ENCODE assay signal across 8 mouse cellular contexts in the genomic region with DNA sequence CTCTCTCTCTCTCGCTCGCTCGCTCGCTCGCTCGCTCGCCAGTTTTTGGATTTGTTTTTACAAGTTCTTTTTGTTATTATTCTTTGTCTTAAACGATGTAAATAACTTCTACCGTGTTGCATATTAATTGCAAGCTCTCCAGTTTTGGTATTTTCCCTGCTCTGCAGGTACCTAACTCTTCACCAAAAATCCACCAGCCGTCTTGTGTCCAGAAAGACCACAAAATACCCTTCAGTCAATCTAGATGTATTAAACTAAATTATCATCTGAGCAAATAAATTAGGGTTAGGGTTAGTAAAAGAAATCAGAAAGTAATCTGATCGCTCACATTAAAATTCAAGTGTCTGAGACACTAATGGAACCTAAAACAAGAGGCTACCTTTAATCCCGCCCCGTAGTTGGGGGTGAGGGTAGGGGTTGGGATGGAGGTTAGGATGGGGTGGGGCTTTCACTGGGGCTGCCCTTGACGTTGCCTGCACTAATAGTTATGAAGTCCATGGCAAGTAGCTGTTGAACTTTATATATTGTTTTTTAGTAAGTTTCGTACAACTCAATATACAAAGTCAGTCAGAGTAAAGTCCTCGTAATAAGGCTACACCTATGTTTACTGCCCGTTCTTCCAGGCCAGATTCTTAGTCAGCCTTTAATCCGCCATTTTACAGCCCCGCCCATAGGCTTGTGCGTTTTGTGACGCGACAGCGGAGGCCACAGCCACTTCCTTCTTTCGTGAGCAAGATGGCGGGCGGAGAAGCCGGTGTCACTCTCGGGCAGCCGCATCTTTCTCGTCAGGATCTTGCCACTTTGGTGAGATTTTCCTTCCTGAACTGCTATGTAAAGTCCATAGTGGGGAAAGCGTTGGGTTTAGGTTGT. TPM values are rescaled to one million over a fixed set of nuclear protein-coding genes. Genes with fewer than 3 reads are reported as not detected.
A peak's percentile ranks its signal among the peaks of the same experiment; 100 is the strongest.
DNase-seq lines count a peak whose midpoint lies in the region; ATAC-seq and TF ChIP-seq lines count a peak whose summit lies in the region.

A gene (plus strand): TSS at position 662 of the 870 bp plus-strand sequence.

- no peak for TF ChIP-seq EP300 in CH12.LX (IDR thresholded peaks at IDR 0.05; ENCODE audit: low read length)

- H3K4me2 ChIP-seq in CH12.LX (ENCODE audit: insufficient read depth, low read depth, poor library complexity, severe bottlenecking), result peak within 1 kb of the TSS; percentile 44
- H3K4me2 ChIP-seq in embryonic facial prominence, embryonic 12.5 days (replicated peaks), result peak within 1 kb of the TSS; percentile 21; the same call in 1 of the 2 replicates
- peak within 1 kb of the TSS; percentile 40; the same call in 1 of the 2 replicates for H3K4me2 ChIP-seq in heart, embryonic 11.5 days
- peak within 1 kb of the TSS; percentile 18; the same call in 1 of the 2 replicates for H3K4me2 ChIP-seq in kidney, postnatal 0 days (ENCODE audit: low read length)

- WGBS in embryonic facial prominence, embryonic 12.5 days, result 11% methylated on average over 22 of the region's 31 CpGs
- 39% methylated on average over 21 of the region's 31 CpGs for WGBS in heart, embryonic 11.5 days (ENCODE audit: insufficient replicate concordance)
- WGBS in kidney, postnatal 0 days, result 2% methylated on average over 8 of the region's 31 CpGs

- DNase-seq in CH12.LX (ENCODE audit: extremely low read depth) (peak; percentile 78), NIH3T3 (ENCODE audit: low read depth) (peak; percentile 73)
- peak; percentile 80 for DNase-seq in kidney, postnatal 0 days (ENCODE audit: low spot score)
- DNase-seq in lung, postnatal 14 days, result peak; percentile 77
- DNase-seq in retina, embryonic 14.5 days (ENCODE audit: low spot score), result peak; percentile 76
- no peak for DNase-seq in ovary, postnatal 10 days (ENCODE audit: low spot score)

- H3K36me3 ChIP-seq in CH12.LX (replicated peaks in 1 of 2; ENCODE audit: control insufficient read depth in 1 of 2, insufficient read depth in 1 of 2, low read length in 1 of 2), result no peaks in the 10 kb centered on the region
- no peaks in the 10 kb centered on the region for H3K36me3 ChIP-seq in embryonic facial prominence, embryonic 12.5 days
- no peaks in the 10 kb centered on the region for H3K36me3 ChIP-seq in heart, embryonic 11.5 days (ENCODE audit: control insufficient read depth, insufficient read depth, low read length)
- no peaks in the 10 kb centered on the region for H3K36me3 ChIP-seq in kidney, postnatal 0 days (ENCODE audit: insufficient read depth, low read length)

- ATAC-seq in embryonic facial prominence, embryonic 12.5 days (ENCODE audit: insufficient number of reproducible peaks, insufficient read depth, low FRiP score, low TSS enrichment), result peak; percentile 89; the same call in 1 of the 2 replicates
- peak; percentile 87; the same call in 1 of the 2 replicates for ATAC-seq in heart, embryonic 11.5 days (replicated peaks; ENCODE audit: insufficient number of reproducible peaks, low FRiP score, low TSS enrichment)
- ATAC-seq in kidney, postnatal 0 days (replicated peaks; ENCODE audit: low FRiP score, low read depth), result peak; percentile 94

- H3K4me1 ChIP-seq in CH12.LX (ENCODE audit: control insufficient read depth in 1 of 2, insufficient read depth in 2 of 2), result no peaks in the 10 kb centered on the region
- H3K4me1 ChIP-seq in embryonic facial prominence, embryonic 12.5 days, result no peaks in the 10 kb centered on the region
- no peaks in the 10 kb centered on the region for H3K4me1 ChIP-seq in heart, embryonic 11.5 days (ENCODE audit: control insufficient read depth, insufficient read depth, low read length)
- H3K4me1 ChIP-seq in kidney, postnatal 0 days (replicated peaks; ENCODE audit: insufficient read depth, low read length), result no peaks in the 10 kb centered on the region

- peak within 1 kb of the TSS; percentile 80 for H3K9ac ChIP-seq in CH12.LX (ENCODE audit: insufficient read depth, low read depth)
- H3K9ac ChIP-seq in embryonic facial prominence, embryonic 12.5 days, result no peak within 1 kb of the TSS
- H3K9ac ChIP-seq in heart, embryonic 11.5 days (ENCODE audit: low read depth, low read length), result no peak within 1 kb of the TSS
- 0 out of 2 replicates have a peak within 1 kb of the TSS, but pooled peaks have one; percentile 35 for H3K9ac ChIP-seq in kidney, postnatal 0 days (ENCODE audit: low read depth, low read length)

- dilution Hi-C loops in CH12.LX (cut with MboI; ENCODE audit: extremely low pct_ligation_motif_present, extremely low pct_unique_long_range_greater_than_20kb, low sequenced_read_pairs), result no loop called here

- H3K79me2 ChIP-seq in CH12.LX (replicated peaks; ENCODE audit: control insufficient read depth, extremely low read depth, insufficient read depth, poor library complexity, severe bottlenecking), result peaks cover 7% of the 10 kb centered on the region; the same call in 1 of the 2 replicates

- no peak for TF ChIP-seq RAD21 in CH12.LX (IDR thresholded peaks at IDR 0.05; ENCODE audit: low read depth, low read length)

- no peaks in the 10 kb centered on the region for H3K27me3 ChIP-seq in CH12.LX (replicated peaks)
- H3K27me3 ChIP-seq in embryonic facial prominence, embryonic 12.5 days, result no peaks in the 10 kb centered on the region
- H3K27me3 ChIP-seq in heart, embryonic 11.5 days (ENCODE audit: control insufficient read depth, insufficient read depth, low read length), result no peaks in the 10 kb centered on the region
- no peaks in the 10 kb centered on the region for H3K27me3 ChIP-seq in kidney, postnatal 0 days (ENCODE audit: insufficient read depth, low read length)

- H3K27ac ChIP-seq in CH12.LX (ENCODE audit: insufficient read depth, low read depth), result no peak within 1 kb of the TSS
- no peak within 1 kb of the TSS for H3K27ac ChIP-seq in embryonic facial prominence, embryonic 12.5 days
- H3K27ac ChIP-seq in heart, embryonic 11.5 days (ENCODE audit: low read depth, low read length), result no peak within 1 kb of the TSS
- no peak within 1 kb of the TSS for H3K27ac ChIP-seq in kidney, postnatal 0 days

- H3K4me3 ChIP-seq in CH12.LX (replicated peaks in 1 of 3; ENCODE audit: low read depth in 2 of 3, low read length in 2 of 3, poor library complexity in 1 of 3), result peak within 1 kb of the TSS; percentile 62 to 82 (median 77)
- peak within 1 kb of the TSS; percentile 32 for H3K4me3 ChIP-seq in embryonic facial prominence, embryonic 12.5 days
- peak within 1 kb of the TSS; percentile 39 for H3K4me3 ChIP-seq in heart, embryonic 11.5 days (ENCODE audit: low read depth, low read length)
- H3K4me3 ChIP-seq in kidney, postnatal 0 days (replicated peaks; ENCODE audit: low read depth, low read length), result peak within 1 kb of the TSS; percentile 34

- no peak for TF ChIP-seq POLR2A in CH12.LX (IDR thresholded peaks at IDR 0.05; ENCODE audit: low read depth, low read length)

- in situ Hi-C loops in CH12.LX (cut with MboI; ENCODE audit: low pct_ligation_motif_present, low pct_unique_long_range_greater_than_20kb, low sequenced_read_pairs), result loop anchor here (25.0 kb wide), 1 partner anchor 98 kb away; no protein-coding TSS in a partner anchor

- no peak for TF ChIP-seq CTCF in CH12.LX (conservative IDR thresholded peaks at IDR 0.05 in 1 of 2, IDR thresholded peaks at IDR 0.05 in 1 of 2; ENCODE audit: low read depth in 2 of 2, low read length in 2 of 2)
- TF ChIP-seq CTCF in kidney, postnatal 0 days (IDR thresholded peaks at IDR 0.05; ENCODE audit: low read depth), result no peak

- H3K9me3 ChIP-seq in CH12.LX (replicated peaks; ENCODE audit: low read length), result no peaks in the 10 kb centered on the region
- no peaks in the 10 kb centered on the region for H3K9me3 ChIP-seq in embryonic facial prominence, embryonic 12.5 days
- H3K9me3 ChIP-seq in heart, embryonic 11.5 days (replicated peaks; ENCODE audit: control insufficient read depth, low read length), result no peaks in the 10 kb centered on the region
- H3K9me3 ChIP-seq in kidney, postnatal 0 days (replicated peaks; ENCODE audit: low read length), result no peaks in the 10 kb centered on the region

TF ChIP-seq in CH12.LX, 34 proteins besides CTCF, POLR2A, EP300 and RAD21:
- TF ChIP-seq MAX (IDR thresholded peaks at IDR 0.05; ENCODE audit: low read length), result no peak
- no peak for TF ChIP-seq SMC3 (IDR thresholded peaks at IDR 0.05; ENCODE audit: low read depth, low read length)
- TF ChIP-seq SIN3A (IDR thresholded peaks at IDR 0.05; ENCODE audit: low read length), result no peak
- TF ChIP-seq IRF4 (IDR thresholded peaks at IDR 0.05; ENCODE audit: low read depth, low read length), result no peak
- TF ChIP-seq ZMIZ1 (IDR thresholded peaks at IDR 0.05; ENCODE audit: low read depth, low read length), result no peak
- no peak for TF ChIP-seq NRF1 (IDR thresholded peaks at IDR 0.05; ENCODE audit: low read depth, low read length)
- TF ChIP-seq ELF1 (IDR thresholded peaks at IDR 0.05; ENCODE audit: low read depth, low read length), result no peak

RNA-seq across cellular contexts. Expression of the gene that starts here (rescaled TPM):
- total RNA-seq in CH12.LX (2012; rRNA removed) (42.9 and 47.5 TPM in 2 replicates), CH12.LX (2014; rRNA removed) (108 and 133 TPM in 2 replicates)
- polyA plus RNA-seq in CH12.LX (2012; ENCODE audit: insufficient read length, low read depth), result 68.3 and 81.3 TPM in 2 replicates
- polyA plus RNA-seq in embryonic facial prominence, embryonic 12.5 days (2016; fragmentation: Nextera tagmentation; extraction: Ambion mirVana), result 43.2 and 47.3 TPM in 2 replicates
- 32.1 and 36.3 TPM in 2 replicates for polyA plus RNA-seq in heart, embryonic 11.5 days (2014; fragmentation: Nextera tagmentation; extraction: Ambion mirVana)
- polyA plus RNA-seq in kidney, postnatal 0 days (2015; fragmentation: Nextera tagmentation; extraction: Ambion mirVana), result 75.2 and 76.0 TPM in 2 replicates

Comparison
In these comparisons a context has a peak if more than half of its experiments do, and no peak if none do; other contexts are left out.
1. H3K9ac ChIP-seq: peak in CH12.LX (single experiment) and kidney, postnatal 0 days (single experiment); none in embryonic facial prominence, embryonic 12.5 days (single experiment) and heart, embryonic 11.5 days (single experiment).
2. Peak in every context shown above with its lines, with median percentiles within 50 percentile points of each other: H3K4me2 ChIP-seq, H3K4me3 ChIP-seq and ATAC-seq.